Mouse (Mus musculus): ENCODE results near the gene Taf3. TPM values are rescaled to one million over a fixed set of nuclear protein-coding genes. Genes with fewer than 3 reads are reported as not detected.

The Taf3 gene
- 20.9 to 22.3 TPM (median 21.5 TPM) in 4 replicates for total RNA-seq (2023; ENCODE audit: inconsistent age)

DNA sequence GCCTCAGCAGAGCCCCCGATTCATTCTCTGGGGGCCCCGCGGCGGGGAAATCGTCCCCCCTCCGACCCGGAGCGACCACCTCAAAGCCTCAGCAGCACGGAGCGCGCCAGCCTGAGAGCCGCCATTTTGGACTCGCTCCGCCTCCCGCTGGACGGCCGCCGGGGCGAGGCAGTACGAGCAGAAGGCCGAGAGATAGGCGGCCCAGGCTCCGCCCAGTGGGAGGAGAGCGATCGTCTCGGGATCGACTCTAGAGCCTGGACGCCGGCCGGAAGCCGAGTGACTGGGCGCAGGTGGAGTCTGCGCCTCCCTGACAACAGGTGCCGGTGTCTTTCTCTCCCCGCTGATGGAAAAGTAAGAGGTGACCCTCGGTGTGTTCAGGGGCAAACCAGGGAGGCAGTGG lies at the start of gene Taf3:
Taf3 (minus strand) TSS at position 136 of the 400 bp plus-strand sequence.

DNA sequence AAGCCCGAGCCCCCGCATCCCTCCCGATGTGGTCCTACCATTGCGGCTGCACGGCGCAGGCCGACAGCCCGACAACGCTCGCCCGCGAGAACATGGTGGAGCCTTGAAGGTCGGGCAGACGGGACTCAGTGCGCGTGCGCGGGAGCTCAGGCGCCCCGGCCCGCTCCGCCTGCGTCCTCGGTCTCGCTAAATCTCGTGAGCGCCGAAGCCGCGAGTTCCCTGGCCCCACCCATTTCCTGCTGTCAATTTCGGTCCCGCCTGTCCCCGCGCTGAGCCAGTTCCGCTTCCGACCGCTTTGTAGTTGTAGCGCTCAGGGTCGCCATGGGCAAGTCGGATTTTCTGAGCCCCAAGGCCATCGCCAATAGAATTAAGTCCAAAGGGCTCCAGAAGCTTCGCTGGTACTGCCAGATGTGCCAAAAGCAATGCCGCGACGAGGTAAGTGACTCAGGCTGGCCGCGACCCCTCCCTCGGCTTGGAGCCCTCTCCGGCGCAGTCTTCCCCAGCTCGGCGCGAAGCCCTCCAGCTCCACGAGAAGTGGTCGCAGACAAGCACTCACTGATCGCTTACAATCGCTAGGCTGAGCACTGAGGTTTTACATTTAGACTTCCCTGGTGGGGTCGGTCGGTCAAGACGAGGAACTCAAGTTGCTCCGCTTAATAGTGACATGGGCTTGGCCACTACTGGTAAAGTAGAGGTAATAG lies 32.1 kb upstream of the Taf3 start, which contains the start of the genes Atp5c1 and Kin:
Atp5c1 (minus strand) TSS at position 201 of the 701 bp plus-strand sequence.
Kin (plus strand) TSS at position 284 of the 701 bp plus-strand sequence.

DNA sequence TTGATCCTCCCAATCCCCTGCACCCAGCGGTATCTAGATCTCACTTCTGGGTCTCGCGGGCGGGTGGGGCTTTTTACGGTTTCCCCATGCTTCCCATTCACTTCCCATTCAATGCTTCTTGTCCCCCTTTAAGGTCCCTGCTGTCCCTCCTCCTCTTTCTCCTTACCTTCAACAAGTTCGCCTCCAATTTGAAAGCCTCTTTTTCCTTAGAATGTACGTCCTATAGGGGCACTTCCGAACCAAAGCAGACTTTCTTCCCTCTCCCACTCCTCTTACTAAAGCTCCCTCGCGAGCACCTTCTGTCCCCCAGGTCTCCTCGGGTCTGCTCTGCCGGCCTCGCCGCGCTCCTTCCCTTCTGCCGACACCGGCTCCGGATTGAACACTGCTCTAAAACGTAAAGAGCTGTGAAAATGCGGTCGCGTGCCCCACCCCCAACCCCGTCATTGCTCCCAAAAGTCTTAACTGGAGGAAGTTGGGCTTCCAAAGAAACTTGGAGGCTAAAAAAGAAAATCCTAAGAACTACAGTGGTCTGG lies 158.7 kb downstream of the Taf3 start, which contains the start of gene Gata3:
Gata3 (minus strand) TSS at position 384 of the 533 bp plus-strand sequence.

DNA sequence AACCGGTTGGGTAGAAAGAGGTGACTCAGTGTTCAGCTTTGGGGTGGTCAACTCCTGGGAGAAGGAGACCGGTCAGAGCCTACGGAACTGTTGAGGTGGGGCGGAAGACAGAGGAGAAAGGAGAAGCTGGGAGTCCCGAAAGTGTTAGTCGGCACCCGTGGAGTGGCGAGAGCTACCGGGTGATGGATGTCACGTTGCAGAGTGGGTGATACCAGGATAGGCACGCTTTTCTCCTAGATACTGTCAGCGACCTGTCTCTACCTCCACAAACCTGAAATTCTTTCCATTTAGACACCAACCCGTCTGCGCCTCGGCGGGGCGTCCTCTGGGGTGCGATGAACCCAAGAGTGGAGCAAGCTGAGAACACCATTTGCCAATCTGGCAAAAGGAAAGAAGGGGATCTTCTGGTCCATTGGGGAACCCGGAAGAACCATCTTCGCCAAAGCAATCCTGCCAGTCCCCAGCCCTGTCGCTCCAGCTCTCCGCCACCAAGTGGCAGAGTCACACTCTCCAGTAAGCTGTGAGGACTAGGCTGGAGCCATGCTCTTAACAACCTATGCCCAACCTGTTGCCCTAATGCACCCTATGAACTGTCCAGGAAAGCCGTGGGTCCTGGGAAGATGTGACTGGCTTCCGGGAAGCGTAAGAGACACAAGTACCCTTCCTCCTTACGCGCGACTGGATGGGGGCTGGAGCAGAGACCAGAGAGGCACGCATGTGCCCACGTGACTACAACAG lies 159.3 kb downstream of the Taf3 start, which contains the start of gene 9230102O04Rik:
9230102O04Rik (minus strand) TSS at position 628 of the 738 bp plus-strand sequence.

DNA sequence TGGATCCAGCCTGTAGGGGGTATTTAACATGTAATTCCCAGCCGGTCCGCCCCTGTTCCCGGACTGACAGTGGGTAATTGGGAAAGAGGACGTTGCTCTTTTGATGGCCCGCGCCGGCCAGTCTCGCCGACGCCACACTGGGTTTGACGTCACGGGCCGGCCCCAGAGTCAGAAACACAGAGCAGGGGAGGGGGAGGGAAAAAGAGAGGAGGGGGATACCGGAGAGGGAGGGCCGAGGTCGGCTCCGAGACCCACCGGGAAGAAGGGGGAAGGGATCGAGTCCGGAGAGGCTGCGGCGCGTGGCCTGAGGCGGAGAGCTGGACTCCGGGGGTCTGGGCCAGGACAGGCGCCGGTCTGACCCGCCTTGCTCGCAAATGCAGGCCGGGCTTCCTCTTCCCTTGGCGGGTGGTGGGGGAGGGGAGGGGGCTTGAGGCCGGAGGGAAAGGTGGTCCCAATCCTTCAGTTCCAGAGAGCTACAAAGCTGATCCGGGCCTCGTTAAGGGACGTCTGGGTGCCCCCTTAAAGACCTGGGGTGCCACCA lies 167.3 kb downstream of the Taf3 start, which contains the start of gene 4930412O13Rik:
4930412O13Rik (plus strand) TSS at position 202 of the 541 bp plus-strand sequence.

Other genes with a start within 250 kb of the Taf3 start
- not detected in 4 replicates for gene 4930412O13Rik, start 167.3 kb downstream of the Taf3 start, total RNA-seq (2023; ENCODE audit: inconsistent age)
- gene 9230102O04Rik, start 159.1 kb downstream of the Taf3 start, total RNA-seq (2023; ENCODE audit: inconsistent age), result not detected in 4 replicates
- 0.48 to 1.2 TPM (median 0.60 TPM) in 4 replicates for gene Gata3, start 158.6 kb downstream of the Taf3 start, total RNA-seq (2023; ENCODE audit: inconsistent age)
- 112 to 130 TPM (median 123 TPM) in 4 replicates for gene Atp5c1, start 31.9 kb upstream of the Taf3 start, total RNA-seq (2023; ENCODE audit: inconsistent age)
- gene Kin, start 32.0 kb upstream of the Taf3 start, total RNA-seq (2023; ENCODE audit: inconsistent age), result 18.5 to 23.0 TPM (median 20.0 TPM) in 4 replicates
- not detected in 4 replicates for gene Itih2, start 82.8 kb upstream of the Taf3 start, total RNA-seq (2023; ENCODE audit: inconsistent age)
- 1.7 to 2.8 TPM (median 2.3 TPM) in 4 replicates for gene Itih5, start 105.0 kb upstream of the Taf3 start, total RNA-seq (2023; ENCODE audit: inconsistent age)